Mouse (Mus musculus) cortical plate, adult 2 months (tissue): Measurements from ENCODE around the gene Csrp2. TPM values are rescaled to one million over a fixed set of nuclear protein-coding genes. Genes with fewer than 3 reads are reported as not detected.
A peak's percentile ranks its signal among the peaks of the same experiment; 100 is the strongest.

ENCODE experiments used
- H3K27ac ChIP-seq: fragments of 200-500 bp; 2 replicates; pipeline ENCODE4 v1.5.1; 2012; ENCODE audit warnings: low read length, control low read depth, inconsistent platforms; ENCODE audit not compliant: insufficient read depth
- H3K4me1 ChIP-seq: fragments of 200-500 bp; 2 replicates; pipeline ENCODE4 v1.6.1; 2011; ENCODE audit warnings: low read length; ENCODE audit not compliant: control insufficient read depth, insufficient read depth
- H3K4me3 ChIP-seq: fragments of 200-500 bp; 2 replicates; pipeline ENCODE4 v1.5.1; 2011; ENCODE audit warnings: mild to moderate bottlenecking, low read length, control low read depth; ENCODE audit not compliant: insufficient read depth
- CTCF ChIP-seq: fragments of 200-500 bp; IDR thresholded peaks from 2 replicates; pipeline ENCODE4 v1.5.1; 2011; ENCODE audit warnings: mild to moderate bottlenecking, control low read depth, low read length; ENCODE audit not compliant: insufficient read depth; ENCODE audit errors: extremely low read depth
- POLR2A ChIP-seq: fragments of 200-500 bp; IDR thresholded peaks from 2 replicates; pipeline ENCODE4 v1.6.1; 2011; ENCODE audit warnings: mild to moderate bottlenecking, low read length, control low read depth; ENCODE audit not compliant: insufficient read depth; ENCODE audit errors: extremely low read depth
- polyA plus RNA-seq: library from polyadenylated mRNA; depleted of rRNA; stranded (reverse); fragments of >200 nt; gene quantifications from 2 replicates; pipeline ENCODE4 v1.2.3, GENCODE M21; 2012

The Csrp2 gene
- polyA plus RNA-seq, 1 experiment: 10.1 TPM

GRCm38 (mm10) chr10:110942806-110943205 lies 23.2 kb downstream of the Csrp2 start:
- no peak overlapping the region for H3K4me3 ChIP-seq
- no peak overlapping the region for H3K27ac ChIP-seq
- TF ChIP-seq CTCF (no peak), POLR2A (no peak)
- H3K4me1 ChIP-seq: peaks cover 1% of the 10 kb centered on the region; the same call in 1 of the 2 replicates

- Histone ChIP-seq H3K4me3 (no peak overlapping the region), H3K4me1 (no peaks in the 10 kb centered on the region), H3K27ac (no peak overlapping the region)
- TF ChIP-seq CTCF (no peak), POLR2A (no peak)
Measured at GRCm38 (mm10) chr10:110944175-110944574, 24.6 kb downstream of the Csrp2 start.

GRCm38 (mm10) chr10:110945966-110946365 lies 26.4 kb downstream of the Csrp2 start:
- Histone ChIP-seq H3K4me1 (no peaks in the 10 kb centered on the region; the same call in 1 of the 2 replicates), H3K27ac (no peak overlapping the region), H3K4me3 (no peak overlapping the region)
- no peak for TF ChIP-seq CTCF
- TF ChIP-seq POLR2A: no peak

GRCm38 (mm10) chr10:110947574-110947973 lies 28.0 kb downstream of the Csrp2 start:
- Histone ChIP-seq H3K4me3 (no peak overlapping the region), H3K4me1 (no peaks in the 10 kb centered on the region; the same call in 1 of the 2 replicates), H3K27ac (no peak overlapping the region)
- no peak for TF ChIP-seq CTCF
- no peak for TF ChIP-seq POLR2A

GRCm38 (mm10) chr10:110951112-110951511 lies 31.5 kb downstream of the Csrp2 start:
- Histone ChIP-seq H3K4me3 (no peak overlapping the region), H3K27ac (no peak overlapping the region), H3K4me1 (no peaks in the 10 kb centered on the region; the same call in 1 of the 2 replicates)
- TF ChIP-seq POLR2A (no peak), CTCF (no peak)

GRCm38 (mm10) chr10:110951748-110952147 lies 32.2 kb downstream of the Csrp2 start:
- TF ChIP-seq POLR2A: no peak
- TF ChIP-seq CTCF: no peak
- Histone ChIP-seq H3K27ac (no peak overlapping the region), H3K4me1 (no peaks in the 10 kb centered on the region; the same call in 1 of the 2 replicates), H3K4me3 (no peak overlapping the region)

- Histone ChIP-seq H3K27ac (no peak overlapping the region), H3K4me1 (no peaks in the 10 kb centered on the region; the same call in 1 of the 2 replicates), H3K4me3 (no peak overlapping the region)
- TF ChIP-seq POLR2A (no peak), CTCF (no peak)
Measured at GRCm38 (mm10) chr10:110952271-110952670, 32.7 kb downstream of the Csrp2 start.

GRCm38 (mm10) chr10:110952937-110953451 lies 33.4 kb downstream of the Csrp2 start:
- Histone ChIP-seq H3K4me3 (no peak overlapping the region), H3K4me1 (no peaks in the 10 kb centered on the region; the same call in 1 of the 2 replicates), H3K27ac (no peak overlapping the region)
- TF ChIP-seq CTCF (no peak), POLR2A (no peak)

- TF ChIP-seq CTCF (no peak), POLR2A (no peak)
- Histone ChIP-seq H3K27ac (no peak overlapping the region), H3K4me1 (no peaks in the 10 kb centered on the region), H3K4me3 (no peak overlapping the region)
Measured at GRCm38 (mm10) chr10:110958879-110959278, 39.3 kb downstream of the Csrp2 start.

- H3K4me1 ChIP-seq: no peaks in the 10 kb centered on the region
- TF ChIP-seq POLR2A (peak; percentile 32; the same call in 1 of the 2 replicates), CTCF (no peak)
- H3K4me3 ChIP-seq: no peak overlapping the region
- H3K27ac ChIP-seq: no peak overlapping the region
Measured at GRCm38 (mm10) chr10:110959781-110960180, 40.2 kb downstream of the Csrp2 start.

GRCm38 (mm10) chr10:110960841-110961240 lies 41.3 kb downstream of the Csrp2 start:
- no peak for TF ChIP-seq CTCF
- TF ChIP-seq POLR2A: no peak
- Histone ChIP-seq H3K4me1 (no peaks in the 10 kb centered on the region), H3K4me3 (no peak overlapping the region), H3K27ac (no peak overlapping the region)

- Histone ChIP-seq H3K4me3 (no peak overlapping the region), H3K27ac (no peak overlapping the region), H3K4me1 (no peaks in the 10 kb centered on the region)
- TF ChIP-seq CTCF: peak; percentile 24; the same call in 1 of the 2 replicates
- TF ChIP-seq POLR2A: no peak
Measured at GRCm38 (mm10) chr10:110962172-110962571, 42.6 kb downstream of the Csrp2 start.
